Mouse (Mus musculus) lung, embryonic 14.5 days (tissue): ENCODE measurements around the gene Adora2a. TPM values are rescaled to one million over a fixed set of nuclear protein-coding genes. Genes with fewer than 3 reads are reported as not detected.

Experiments used
- ATAC-seq: fragments of 200-750 bp; cut with Nextera tagmentation; 2 replicates; pipeline ENCODE4 v1.8.0; 2017; ENCODE audit warnings: mild to moderate bottlenecking, moderate TSS enrichment, moderate library complexity; ENCODE audit not compliant: insufficient read depth
- DNase-seq: peaks from one replicate; pipeline ENCODE4 v3.0.0-alpha.2; 2015
- H3K27ac ChIP-seq: fragments of 300-500 bp; sonication (generic); 2 replicates; pipeline ENCODE4 v1.5.1; 2014; ENCODE audit warnings: low read depth, mild to moderate bottlenecking, moderate library complexity
- H3K27me3 ChIP-seq: fragments of 300-500 bp; sonication (generic); 2 replicates; pipeline ENCODE4 v1.6.1; 2014; ENCODE audit warnings: low read length, control low read depth; ENCODE audit not compliant: insufficient read depth
- H3K36me3 ChIP-seq: fragments of 300-500 bp; sonication (generic); 2 replicates; pipeline ENCODE4 v1.6.1; 2014; ENCODE audit warnings: control low read depth; ENCODE audit not compliant: insufficient read depth
- H3K4me1 ChIP-seq: fragments of 300-500 bp; sonication (generic); 2 replicates; pipeline ENCODE4 v1.6.1; 2014; ENCODE audit warnings: antibody characterized with exemption, control low read depth; ENCODE audit not compliant: insufficient read depth
- H3K4me2 ChIP-seq: fragments of 300-500 bp; sonication (generic); 2 replicates; pipeline ENCODE4 v1.6.1; 2014; ENCODE audit warnings: mild to moderate bottlenecking
- H3K4me3 ChIP-seq: fragments of 300-500 bp; sonication (generic); 2 replicates; pipeline ENCODE4 v1.5.1; 2014; ENCODE audit warnings: low read depth, low read length
- H3K9ac ChIP-seq: fragments of 300-500 bp; sonication (generic); 2 replicates; pipeline ENCODE4 v1.6.1; 2014
- H3K9me3 ChIP-seq: fragments of 300-500 bp; sonication (generic); 2 replicates; pipeline ENCODE4 v1.6.1; 2016; ENCODE audit warnings: low read depth, low read length, control low read depth
- CTCF ChIP-seq: IDR thresholded peaks from 2 replicates; pipeline ENCODE4 v1.5.1; 2016; ENCODE audit warnings: antibody characterized with exemption, low read depth
- WGBS: fragments of 180-500 bp; shearing (Covaris S2); extraction: QIAGEN DNeasy Blood & Tissue Kit; methylation state at CpG from one replicate; pipeline ENCODE4 v1.1.7; 2014; 5-methylcytosine and 5-hydroxymethylcytosine counted together
- polyA plus RNA-seq: library from polyadenylated mRNA; unstranded; fragments of >200 nt; fragmentation: Nextera tagmentation; extraction: Ambion mirVana; gene quantifications from 2 replicates; pipeline ENCODE4 v1.2.1, GENCODE M21; 2014

Adora2a gene
- polyA plus RNA-seq, 1 experiment from 2014 or later, result 7.3 TPM

GRCm38 (mm10) chr10:75301195-75301806, 15.4 kb upstream of the Adora2a start:
- Histone ChIP-seq H3K9me3 (no peaks in the 10 kb centered on the region), H3K4me1 (no peaks in the 10 kb centered on the region), H3K36me3 (peaks cover 49% of the 10 kb centered on the region), H3K4me3 (no peak overlapping the region), H3K9ac (no peak overlapping the region), H3K27ac (no peak overlapping the region), H3K27me3 (no peaks in the 10 kb centered on the region), H3K4me2 (no peak overlapping the region)
- no peak for ATAC-seq
- no peak for TF ChIP-seq CTCF
- no peak for DNase-seq
- 88% methylated on average over 12 of the region's 12 CpGs for WGBS

- no peak overlapping the region for H3K4me3 ChIP-seq
- no peak overlapping the region for H3K9ac ChIP-seq
- no peaks in the 10 kb centered on the region for H3K27me3 ChIP-seq
- no peak overlapping the region for H3K27ac ChIP-seq
- no peaks in the 10 kb centered on the region for H3K9me3 ChIP-seq
- H3K4me2 ChIP-seq, result no peak overlapping the region
- ATAC-seq (no peak), DNase-seq (no peak)
- H3K4me1 ChIP-seq, result no peaks in the 10 kb centered on the region
- WGBS, result 95% methylated on average over 4 of the region's 4 CpGs
- TF ChIP-seq CTCF, result no peak
- H3K36me3 ChIP-seq, result peaks cover 47% of the 10 kb centered on the region
These were observed 14.7 kb upstream of the Adora2a start for GRCm38 (mm10) chr10:75301937-75302336.

GRCm38 (mm10) chr10:75302536-75302935, 14.1 kb upstream of the Adora2a start:
- Histone ChIP-seq H3K27ac (no peak overlapping the region), H3K4me2 (no peak overlapping the region), H3K4me3 (no peak overlapping the region), H3K9ac (no peak overlapping the region), H3K4me1 (no peaks in the 10 kb centered on the region), H3K27me3 (no peaks in the 10 kb centered on the region), H3K9me3 (no peaks in the 10 kb centered on the region), H3K36me3 (peaks cover 49% of the 10 kb centered on the region)
- ATAC-seq (no peak), DNase-seq (no peak)
- 83% methylated on average over 4 of the region's 4 CpGs for WGBS
- TF ChIP-seq CTCF, result no peak

- ATAC-seq (no peak), DNase-seq (no peak)
- H3K9ac ChIP-seq, result no peak overlapping the region
- peaks cover 58% of the 10 kb centered on the region for H3K36me3 ChIP-seq
- H3K4me3 ChIP-seq, result no peak overlapping the region
- no peaks in the 10 kb centered on the region for H3K9me3 ChIP-seq
- no peak overlapping the region for H3K4me2 ChIP-seq
- no peaks in the 10 kb centered on the region for H3K27me3 ChIP-seq
- 72% methylated on average over 8 of the region's 8 CpGs for WGBS
- no peak overlapping the region for H3K27ac ChIP-seq
- H3K4me1 ChIP-seq, result no peaks in the 10 kb centered on the region
- TF ChIP-seq CTCF, result no peak
These were observed 13.2 kb upstream of the Adora2a start for GRCm38 (mm10) chr10:75303324-75304048.

GRCm38 (mm10) chr10:75304049-75304405, 12.7 kb upstream of the Adora2a start:
- Histone ChIP-seq H3K27ac (no peak overlapping the region), H3K27me3 (no peaks in the 10 kb centered on the region), H3K4me3 (no peak overlapping the region), H3K9me3 (no peaks in the 10 kb centered on the region), H3K9ac (no peak overlapping the region), H3K4me1 (no peaks in the 10 kb centered on the region), H3K36me3 (peaks cover 64% of the 10 kb centered on the region), H3K4me2 (no peak overlapping the region)
- no peak for TF ChIP-seq CTCF
- WGBS, result 75% methylated on average over 5 of the region's 5 CpGs
- ATAC-seq (no peak), DNase-seq (no peak)

GRCm38 (mm10) chr10:75304413-75304812, 12.3 kb upstream of the Adora2a start:
- H3K27ac ChIP-seq, result peak overlapping the region; percentile 39; the same call in 1 of the 2 replicates
- H3K36me3 ChIP-seq, result peaks cover 68% of the 10 kb centered on the region
- no peak overlapping the region for H3K4me2 ChIP-seq
- no peaks in the 10 kb centered on the region for H3K9me3 ChIP-seq
- H3K4me1 ChIP-seq, result no peaks in the 10 kb centered on the region
- H3K4me3 ChIP-seq, result no peak overlapping the region
- H3K27me3 ChIP-seq, result no peaks in the 10 kb centered on the region
- no peak for TF ChIP-seq CTCF
- DNase-seq (no peak), ATAC-seq (0 out of 2 replicates have a peak, but pooled peaks have one; percentile 38)
- WGBS, result 69% methylated on average over 6 of the region's 6 CpGs
- no peak overlapping the region for H3K9ac ChIP-seq

- DNase-seq (no peak), ATAC-seq (no peak)
- Histone ChIP-seq H3K4me2 (no peak overlapping the region), H3K9me3 (no peaks in the 10 kb centered on the region), H3K4me1 (no peaks in the 10 kb centered on the region), H3K9ac (no peak overlapping the region), H3K27me3 (no peaks in the 10 kb centered on the region), H3K4me3 (no peak overlapping the region), H3K36me3 (peaks cover 80% of the 10 kb centered on the region), H3K27ac (no peak overlapping the region)
- 88% methylated on average over 7 of the region's 7 CpGs for WGBS
- TF ChIP-seq CTCF, result no peak
These were observed 9.5 kb upstream of the Adora2a start for GRCm38 (mm10) chr10:75307130-75307529.
